Comparison of ENCODE assay signal across 31 mouse cellular contexts in genomic region chr9:111391926-111392442, GRCm38 (mm10). TPM values are rescaled to one million over a fixed set of nuclear protein-coding genes. Genes with fewer than 3 reads are reported as not detected.
DNase-seq lines count a peak whose midpoint lies in the region; ATAC-seq and TF ChIP-seq lines count a peak whose summit lies in the region.
"Had no signal": no experiment of that assay in that cellular context is flagged by ENCODE, and none has a peak within 500 bp of the region (broad histone marks: within the 10 kb centered on the region; RNA-seq: fewer than 3 reads in every experiment).

No protein-coding gene starts in this region.

- no peaks in the 10 kb centered on the region for H3K9me3 ChIP-seq in heart, embryonic 10.5 days
- H3K9me3 ChIP-seq in E14TG2a.4 (ENCODE audit: low read length) = no peaks in the 10 kb centered on the region
- no peaks in the 10 kb centered on the region for H3K9me3 ChIP-seq in liver, postnatal 0 days (ENCODE audit: low read length)
- H3K9me3 ChIP-seq: embryonic facial prominence, embryonic 10.5 days; embryonic facial prominence, embryonic 13.5 days; forebrain, embryonic 13.5 days; hindbrain, embryonic 10.5 days; hindbrain, embryonic 13.5 days had no signal

- WGBS in heart, embryonic 10.5 days = 80% methylated on average over 18 of the region's 18 CpGs
- WGBS in liver, postnatal 0 days (ENCODE audit: insufficient replicate concordance) = 78% methylated on average over 18 of the region's 18 CpGs

- TF ChIP-seq EP300 in liver, postnatal 0 days (IDR thresholded peaks at IDR 0.05; ENCODE audit: low read depth) = no peak

- no peak overlapping the region for H3K27ac ChIP-seq in heart, embryonic 10.5 days
- H3K27ac ChIP-seq in liver, postnatal 0 days (ENCODE audit: low read depth) = no peak overlapping the region
- H3K27ac ChIP-seq: embryonic facial prominence, embryonic 10.5 days; embryonic facial prominence, embryonic 13.5 days; forebrain, embryonic 13.5 days; heart, adult 2 months; hindbrain, embryonic 10.5 days; hindbrain, embryonic 13.5 days had no signal

- no peak for ATAC-seq in liver, postnatal 0 days
- ATAC-seq: forebrain, embryonic 13.5 days; forebrain, embryonic 16.5 days; hindbrain, embryonic 16.5 days; intestine, postnatal 0 days had no signal

- no peak overlapping the region for H3K4me3 ChIP-seq in heart, embryonic 10.5 days
- peak overlapping the region; percentile 68 for H3K4me3 ChIP-seq in E14TG2a.4 (replicated peaks; ENCODE audit: low read length)
- no peak overlapping the region for H3K4me3 ChIP-seq in liver, postnatal 0 days (ENCODE audit: low read depth, low read length)
- H3K4me3 ChIP-seq: embryonic facial prominence, embryonic 10.5 days; embryonic facial prominence, embryonic 13.5 days; erythroblast, embryonic 14.5 days; forebrain, embryonic 13.5 days; heart, adult 2 months; hindbrain, embryonic 10.5 days; hindbrain, embryonic 13.5 days had no signal

- intact Hi-C loops in heart, postnatal 36 days (cut with DNase I) = no loop called here

- TF ChIP-seq CTCF in E14TG2a.4 (conservative IDR thresholded peaks at IDR 0.05; ENCODE audit: low read length) = 0 out of 2 replicates have a peak, but pooled peaks have one; percentile 6
- no peak for TF ChIP-seq CTCF in liver, postnatal 0 days (IDR thresholded peaks at IDR 0.05; ENCODE audit: low read depth)

- no peaks in the 10 kb centered on the region for H3K36me3 ChIP-seq in heart, embryonic 10.5 days
- H3K36me3 ChIP-seq in E14TG2a.4 (ENCODE audit: insufficient read depth, low read length) = no peaks in the 10 kb centered on the region
- H3K36me3 ChIP-seq in liver, postnatal 0 days (replicated peaks; ENCODE audit: insufficient read depth, low read length) = no peaks in the 10 kb centered on the region
- H3K36me3 ChIP-seq: embryonic facial prominence, embryonic 10.5 days; embryonic facial prominence, embryonic 13.5 days; hindbrain, embryonic 10.5 days; hindbrain, embryonic 13.5 days had no signal

- H3K4me2 ChIP-seq in liver, postnatal 0 days (ENCODE audit: low read depth, low read length) = no peak overlapping the region
- H3K4me2 ChIP-seq: embryonic facial prominence, embryonic 13.5 days; forebrain, embryonic 13.5 days; heart, embryonic 11.5 days; hindbrain, embryonic 13.5 days had no signal

- peak; percentile 71 for DNase-seq in heart, embryonic 10.5 days (ENCODE audit: low spot score)
- no peak for DNase-seq in heart, postnatal 36 days
- DNase-seq in ES-CJ7 (ENCODE audit: low read depth, low spot score) (peak; percentile 45), ZHBTc4 (ENCODE audit: low read depth, low spot score) (peak; percentile 66)
- no peak for DNase-seq in right cerebral cortex, adult 2 months (ENCODE audit: low spot score in 2 of 2)
- DNase-seq in liver, postnatal 0 days = no peak
- no peak for DNase-seq in retina, embryonic 14.5 days (ENCODE audit: low spot score)
- DNase-seq: adrenal gland, adult 2 months; adrenal gland, postnatal 25 days; B cell, adult 2 months; cerebellum, adult 11-12 months; cerebellum, adult 8-10 months; cerebellum, postnatal 10 days; cerebellum, postnatal 36 days; embryo, embryonic 11 days; gastrocnemius, postnatal 25 days; heart, adult 2 months; kidney, adult 2 months had no signal

- peaks cover 5% of the 10 kb centered on the region; the same call in 1 of the 2 replicates for H3K27me3 ChIP-seq in heart, embryonic 10.5 days (ENCODE audit: insufficient read depth, poor library complexity, severe bottlenecking)
- peaks cover 48% of the 10 kb centered on the region for H3K27me3 ChIP-seq in E14TG2a.4 (ENCODE audit: insufficient read depth, low read length)
- H3K27me3 ChIP-seq in liver, postnatal 0 days (ENCODE audit: insufficient read depth, low read length) = no peaks in the 10 kb centered on the region
- H3K27me3 ChIP-seq: CH12.LX; embryonic facial prominence, embryonic 13.5 days; forebrain, embryonic 13.5 days; hindbrain, embryonic 13.5 days had no signal

- H3K4me1 ChIP-seq in heart, embryonic 10.5 days = no peaks in the 10 kb centered on the region
- H3K4me1 ChIP-seq in E14TG2a.4 (replicated peaks; ENCODE audit: low read depth, low read length) = peaks cover 14% of the 10 kb centered on the region
- no peaks in the 10 kb centered on the region for H3K4me1 ChIP-seq in liver, postnatal 0 days (ENCODE audit: insufficient read depth)
- H3K4me1 ChIP-seq: embryonic facial prominence, embryonic 10.5 days; forebrain, embryonic 13.5 days; hindbrain, embryonic 10.5 days; hindbrain, embryonic 13.5 days had no signal

- H3K9ac ChIP-seq in liver, postnatal 0 days (replicated peaks) = no peak overlapping the region
- H3K9ac ChIP-seq: embryonic facial prominence, embryonic 13.5 days; forebrain, embryonic 13.5 days; hindbrain, embryonic 13.5 days had no signal

RNA-seq across cellular contexts. Expression of gene Dclk3, which starts 46.9 kb away (rescaled TPM):
- 1.6 and 2.5 TPM in 2 replicates for polyA plus RNA-seq in heart, embryonic 10.5 days (2016; fragmentation: Nextera tagmentation; extraction: Ambion mirVana)
- under 1 TPM; 0.24 to 0.39 TPM for total RNA-seq in heart, postnatal 36 days (2021)
- polyA plus RNA-seq in liver, postnatal 0 days (2015; fragmentation: Nextera tagmentation; extraction: Ambion mirVana) = 0.27 and 0.32 TPM in 2 replicates
- total RNA-seq: MEL had no signal
- polyA plus RNA-seq: erythroblast, embryonic 14.5 days had no signal

Comparison
In these comparisons a context has a peak if more than half of its experiments do, and no peak if none do; other contexts are left out.
1. DNase-seq: peak in heart, embryonic 10.5 days (single experiment), ES-CJ7 (single experiment) and ZHBTc4 (single experiment); none in heart, postnatal 36 days (0 of 2), right cerebral cortex, adult 2 months (0 of 2), liver, postnatal 0 days (single experiment) and retina, embryonic 14.5 days (single experiment).